Mouse (Mus musculus) E14TG2a.4 (cell line): Measurements from ENCODE around the gene Stx12.

Experiments used
- CTCF ChIP-seq: conservative IDR thresholded peaks from 2 replicates; pipeline ENCODE4 v1.5.1; 2014; ENCODE audit warnings: low read length
- NANOG ChIP-seq: IDR thresholded peaks from 2 replicates; pipeline ENCODE4 v1.6.1; 2014; ENCODE audit warnings: borderline replicate concordance, low read length, mixed read lengths

- TF ChIP-seq CTCF (no peak), NANOG (no peak)
These were observed 19.5 kb downstream of the Stx12 start for GRCm38 (mm10) chr4:132864856-132865255.
